Mouse (Mus musculus): Measurements from ENCODE around the gene Pdgfb. TPM values are rescaled to one million over a fixed set of nuclear protein-coding genes. Genes with fewer than 3 reads are reported as not detected.
A peak's percentile ranks its signal among the peaks of the same experiment; 100 is the strongest.

Pdgfb gene
- polyA plus RNA-seq, 1 experiment from 2014 or later: 7.0 TPM

GRCm38 (mm10) chr15:80031133-80031532 is 16.4 kb upstream of the Pdgfb start:
- no peaks in the 10 kb centered on the region for H3K36me3 ChIP-seq
- H3K4me3 ChIP-seq (replicated peaks): no peak overlapping the region
- no peak for ATAC-seq (ENCODE audit: low FRiP score)
- H3K9ac ChIP-seq (replicated peaks): no peak overlapping the region
- H3K27me3 ChIP-seq (replicated peaks): no peaks in the 10 kb centered on the region
- no peak overlapping the region for H3K27ac ChIP-seq (replicated peaks)
- WGBS: 83% methylated on average over 4 of the region's 4 CpGs
- no peaks in the 10 kb centered on the region for H3K4me1 ChIP-seq
- no peaks in the 10 kb centered on the region for H3K9me3 ChIP-seq (replicated peaks)
- H3K4me2 ChIP-seq: no peak overlapping the region

GRCm38 (mm10) chr15:80030399-80030798 is 15.6 kb upstream of the Pdgfb start:
- H3K36me3 ChIP-seq: no peaks in the 10 kb centered on the region
- no peak overlapping the region for H3K27ac ChIP-seq (replicated peaks)
- 94% methylated on average over 10 of the region's 10 CpGs for WGBS
- H3K27me3 ChIP-seq (replicated peaks): no peaks in the 10 kb centered on the region
- H3K9ac ChIP-seq (replicated peaks): no peak overlapping the region
- ATAC-seq (ENCODE audit: low FRiP score): no peak
- H3K9me3 ChIP-seq (replicated peaks): no peaks in the 10 kb centered on the region
- no peak overlapping the region for H3K4me3 ChIP-seq (replicated peaks)
- H3K4me2 ChIP-seq: no peak overlapping the region
- peaks cover 3% of the 10 kb centered on the region; the same call in 1 of the 2 replicates for H3K4me1 ChIP-seq

DNA sequence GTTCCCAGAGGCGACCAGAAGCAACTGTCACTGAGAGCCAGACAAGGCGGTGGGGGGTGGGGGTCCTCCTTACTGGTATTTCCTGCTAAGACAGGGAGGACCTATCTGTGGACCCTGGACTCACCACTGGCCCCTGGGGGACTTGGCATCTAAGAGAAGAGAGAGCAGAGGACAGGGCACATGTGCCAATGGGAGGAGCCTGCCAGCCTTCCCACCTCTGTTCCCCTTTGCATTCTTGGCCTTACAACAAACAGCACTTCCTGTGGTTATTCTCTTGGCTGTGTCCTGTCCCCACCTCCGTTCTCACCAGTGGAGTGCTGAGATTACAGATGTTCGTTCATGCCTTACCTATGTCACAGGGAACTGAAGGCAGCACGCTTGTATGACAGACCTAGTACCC is 14.1 kb upstream of the Pdgfb start:
- no peak overlapping the region for H3K27ac ChIP-seq (replicated peaks)
- H3K4me2 ChIP-seq: no peak overlapping the region
- no peaks in the 10 kb centered on the region for H3K27me3 ChIP-seq (replicated peaks)
- H3K36me3 ChIP-seq: no peaks in the 10 kb centered on the region
- ATAC-seq (ENCODE audit: low FRiP score): no peak
- no peak overlapping the region for H3K9ac ChIP-seq (replicated peaks)
- no peak overlapping the region for H3K4me3 ChIP-seq (replicated peaks)
- 78% methylated on average over 5 of the region's 5 CpGs for WGBS
- H3K9me3 ChIP-seq (replicated peaks): no peaks in the 10 kb centered on the region
- H3K4me1 ChIP-seq: peaks cover 16% of the 10 kb centered on the region

DNA sequence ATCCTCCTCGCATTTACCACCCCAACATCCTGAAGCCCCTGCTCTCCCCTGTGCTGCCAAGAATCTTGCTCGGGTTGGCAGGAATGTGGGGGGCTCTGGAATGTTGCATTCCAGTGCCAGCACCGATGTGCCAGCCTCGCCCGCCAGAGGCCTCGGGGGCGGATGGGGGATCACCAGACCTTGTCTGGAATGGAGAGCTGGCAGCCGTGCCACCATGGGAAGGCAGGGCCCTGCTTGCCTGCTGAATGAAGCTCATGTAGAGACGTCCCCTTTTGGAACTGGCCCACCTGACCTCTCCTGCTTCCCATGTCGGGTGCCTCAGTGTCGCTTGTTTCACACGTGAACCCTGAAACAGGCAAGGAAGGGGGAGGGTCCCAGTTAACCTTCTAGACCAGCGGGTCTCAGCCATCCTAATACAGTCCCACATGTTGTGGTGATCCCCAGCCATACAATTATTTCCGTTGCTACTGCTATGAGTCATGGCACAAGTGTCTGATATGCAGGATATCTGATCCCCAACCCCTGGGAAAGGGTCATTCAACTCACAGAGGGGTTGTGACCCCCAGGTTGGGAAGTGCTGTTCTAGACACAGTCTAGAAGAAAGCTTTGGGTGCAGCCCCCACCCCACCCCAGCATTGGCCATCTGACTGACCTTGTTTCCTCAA is 12.0 kb upstream of the Pdgfb start:
- Histone ChIP-seq H3K4me2 (no peak overlapping the region), H3K27me3 (replicated peaks) (no peaks in the 10 kb centered on the region), H3K4me1 (peaks cover 16% of the 10 kb centered on the region), H3K9me3 (replicated peaks) (no peaks in the 10 kb centered on the region), H3K27ac (replicated peaks) (no peak overlapping the region), H3K4me3 (replicated peaks) (no peak overlapping the region), H3K9ac (replicated peaks) (no peak overlapping the region), H3K36me3 (no peaks in the 10 kb centered on the region)
- 78% methylated on average over 14 of the region's 14 CpGs for WGBS
- no peak for ATAC-seq (ENCODE audit: low FRiP score)

DNA sequence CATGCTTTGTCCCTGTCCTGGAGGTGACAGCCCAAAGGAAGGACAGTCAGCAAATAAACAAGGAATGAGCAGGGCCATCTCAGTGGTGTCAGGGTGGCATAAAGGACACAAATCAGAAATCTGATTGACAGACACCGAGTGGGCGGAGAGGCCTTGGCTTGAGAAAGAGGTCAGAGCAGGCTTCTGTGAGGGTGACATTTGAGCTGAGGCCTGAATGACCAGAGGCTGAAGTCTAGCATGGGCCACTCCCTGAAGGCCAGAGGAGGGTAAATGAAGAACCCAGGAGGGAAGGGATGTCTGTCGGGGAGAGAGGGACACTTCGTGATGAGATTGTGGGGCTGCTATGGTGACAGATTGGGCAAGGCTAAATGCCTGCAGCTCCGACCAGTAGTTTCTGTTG is 11.3 kb upstream of the Pdgfb start:
- no peaks in the 10 kb centered on the region for H3K36me3 ChIP-seq
- no peak overlapping the region for H3K9ac ChIP-seq (replicated peaks)
- H3K27ac ChIP-seq (replicated peaks): no peak overlapping the region
- no peak for ATAC-seq (ENCODE audit: low FRiP score)
- H3K4me1 ChIP-seq: peaks cover 16% of the 10 kb centered on the region
- H3K4me3 ChIP-seq (replicated peaks): no peak overlapping the region
- H3K27me3 ChIP-seq (replicated peaks): no peaks in the 10 kb centered on the region
- no peak overlapping the region for H3K4me2 ChIP-seq
- no peaks in the 10 kb centered on the region for H3K9me3 ChIP-seq (replicated peaks)
- 81% methylated on average over 5 of the region's 5 CpGs for WGBS

DNA sequence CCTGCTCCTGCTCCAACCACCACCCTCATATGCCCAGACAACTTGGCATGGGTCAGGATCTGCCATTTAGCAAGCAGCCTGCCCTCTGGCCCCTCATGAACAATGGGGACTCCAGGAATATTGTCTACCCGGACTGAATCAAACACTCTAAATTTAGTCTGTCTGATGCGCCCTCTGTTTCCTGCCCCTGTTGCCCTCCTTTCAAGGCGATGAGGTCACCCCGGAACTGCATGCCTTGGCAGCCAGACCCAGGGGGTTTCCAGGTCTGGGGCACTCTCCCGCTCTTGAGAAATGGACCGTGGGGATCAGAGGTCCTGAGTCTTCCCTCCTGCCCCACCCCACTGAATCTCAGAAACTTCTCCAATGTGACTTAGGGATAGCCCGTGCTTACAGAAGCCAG is 10.8 kb upstream of the Pdgfb start:
- no peak for ATAC-seq (ENCODE audit: low FRiP score)
- Histone ChIP-seq H3K9me3 (replicated peaks) (no peaks in the 10 kb centered on the region), H3K27ac (replicated peaks) (no peak overlapping the region), H3K4me3 (replicated peaks) (no peak overlapping the region), H3K36me3 (no peaks in the 10 kb centered on the region), H3K4me1 (peaks cover 16% of the 10 kb centered on the region), H3K4me2 (no peak overlapping the region), H3K27me3 (replicated peaks) (no peaks in the 10 kb centered on the region), H3K9ac (replicated peaks) (no peak overlapping the region)
- WGBS: 63% methylated on average over 7 of the region's 7 CpGs

GRCm38 (mm10) chr15:80024331-80025313 is 9.8 kb upstream of the Pdgfb start:
- Histone ChIP-seq H3K9me3 (replicated peaks) (no peaks in the 10 kb centered on the region), H3K27ac (replicated peaks) (no peak overlapping the region), H3K36me3 (no peaks in the 10 kb centered on the region), H3K9ac (replicated peaks) (no peak overlapping the region), H3K4me1 (peaks cover 16% of the 10 kb centered on the region), H3K4me3 (replicated peaks) (no peak overlapping the region), H3K27me3 (replicated peaks) (no peaks in the 10 kb centered on the region), H3K4me2 (no peak overlapping the region)
- no peak for ATAC-seq (ENCODE audit: low FRiP score)
- 50% methylated on average over 11 of the region's 11 CpGs for WGBS

GRCm38 (mm10) chr15:80020516-80020915 is 5.7 kb upstream of the Pdgfb start:
- H3K9me3 ChIP-seq (replicated peaks): no peaks in the 10 kb centered on the region
- no peak overlapping the region for H3K4me2 ChIP-seq
- 73% methylated on average over 4 of the region's 4 CpGs for WGBS
- no peaks in the 10 kb centered on the region for H3K36me3 ChIP-seq
- H3K27ac ChIP-seq (replicated peaks): no peak overlapping the region
- H3K4me3 ChIP-seq (replicated peaks): no peak overlapping the region
- H3K4me1 ChIP-seq: peaks cover 18% of the 10 kb centered on the region
- peaks cover 16% of the 10 kb centered on the region for H3K27me3 ChIP-seq (replicated peaks)
- no peak overlapping the region for H3K9ac ChIP-seq (replicated peaks)
- ATAC-seq (ENCODE audit: low FRiP score): no peak

DNA sequence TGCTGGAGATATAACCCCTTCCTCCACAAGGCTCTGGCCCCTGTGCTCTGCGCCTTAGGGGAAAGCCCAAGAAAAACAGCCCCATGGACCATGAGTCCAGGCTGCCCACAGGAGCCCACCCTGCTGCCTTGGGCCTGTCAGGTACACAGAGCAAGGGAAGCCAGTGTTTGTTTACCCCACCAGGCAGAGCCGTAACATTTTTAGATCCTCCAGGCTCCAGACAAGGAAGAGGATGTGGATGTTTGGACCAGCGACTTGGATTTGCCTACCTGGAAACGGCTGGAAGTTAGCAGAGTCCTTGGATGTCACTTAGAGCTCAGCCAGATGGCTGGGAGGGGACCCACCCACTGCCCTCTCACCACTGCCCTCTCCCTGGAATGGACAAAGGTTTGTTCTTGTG is 4.8 kb upstream of the Pdgfb start:
- H3K4me1 ChIP-seq: peaks cover 18% of the 10 kb centered on the region
- H3K9ac ChIP-seq (replicated peaks): no peak overlapping the region
- no peak for ATAC-seq (ENCODE audit: low FRiP score)
- H3K36me3 ChIP-seq: no peaks in the 10 kb centered on the region
- peaks cover 25% of the 10 kb centered on the region for H3K27me3 ChIP-seq (replicated peaks)
- no peak overlapping the region for H3K4me3 ChIP-seq (replicated peaks)
- no peak overlapping the region for H3K4me2 ChIP-seq
- WGBS: 71% methylated on average over 4 of the region's 4 CpGs
- H3K27ac ChIP-seq (replicated peaks): peak overlapping the region; percentile 13; the same call in 1 of the 2 replicates
- H3K9me3 ChIP-seq (replicated peaks): no peaks in the 10 kb centered on the region

- H3K27ac ChIP-seq (replicated peaks): peak overlapping the region; percentile 13; the same call in 1 of the 2 replicates
- no peak for ATAC-seq (ENCODE audit: low FRiP score)
- peaks cover 29% of the 10 kb centered on the region for H3K27me3 ChIP-seq (replicated peaks)
- peaks cover 18% of the 10 kb centered on the region for H3K4me1 ChIP-seq
- H3K4me2 ChIP-seq: no peak overlapping the region
- H3K4me3 ChIP-seq (replicated peaks): no peak overlapping the region
- 79% methylated on average over 7 of the region's 7 CpGs for WGBS
- H3K9me3 ChIP-seq (replicated peaks): no peaks in the 10 kb centered on the region
- H3K36me3 ChIP-seq: no peaks in the 10 kb centered on the region
- H3K9ac ChIP-seq (replicated peaks): no peak overlapping the region
Measured at GRCm38 (mm10) chr15:80019220-80019619, 4.4 kb upstream of the Pdgfb start.

DNA sequence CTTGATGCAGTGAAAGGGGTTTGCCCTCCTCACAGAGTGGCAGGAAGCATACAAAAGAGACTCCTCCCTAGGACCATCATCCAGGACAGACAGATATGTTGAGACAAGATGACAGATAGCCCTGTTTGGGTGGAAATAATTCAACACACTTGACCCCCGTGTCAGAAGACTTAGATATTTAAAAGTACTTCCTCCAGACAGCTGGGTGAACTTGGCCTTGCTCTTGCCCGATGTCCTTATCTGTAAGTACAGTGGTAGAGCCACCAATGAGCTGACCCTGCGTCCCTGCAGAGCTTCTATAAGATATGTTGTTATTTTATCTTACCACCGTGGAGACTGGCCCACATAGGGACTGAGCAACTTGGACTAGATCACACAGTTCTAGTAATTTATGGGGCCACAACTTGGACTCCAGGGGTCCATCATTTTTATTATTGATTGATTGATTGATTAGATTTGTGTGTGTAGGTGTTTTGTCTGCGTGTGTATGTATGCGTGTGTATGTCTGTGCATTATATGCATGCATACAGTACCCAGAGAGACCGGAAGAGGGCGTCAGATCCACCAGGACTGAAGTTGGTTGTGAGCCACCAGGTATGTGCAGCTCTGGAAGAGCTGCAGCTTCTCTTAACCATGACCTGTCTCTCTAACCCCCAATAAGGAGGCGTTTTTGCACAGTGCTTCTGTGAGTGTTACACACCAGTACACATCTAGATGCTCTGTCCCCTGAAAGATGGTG is 2.0 kb upstream of the Pdgfb start:
- Histone ChIP-seq H3K4me2 (no peak overlapping the region), H3K4me3 (replicated peaks) (no peak overlapping the region), H3K4me1 (peaks cover 39% of the 10 kb centered on the region), H3K9me3 (replicated peaks) (no peaks in the 10 kb centered on the region), H3K27me3 (replicated peaks) (peaks cover 37% of the 10 kb centered on the region), H3K36me3 (no peaks in the 10 kb centered on the region), H3K27ac (replicated peaks) (no peak overlapping the region), H3K9ac (replicated peaks) (no peak overlapping the region)
- 91% methylated on average over 9 of the region's 9 CpGs for WGBS
- ATAC-seq (ENCODE audit: low FRiP score): no peak

Data from neural tube, embryonic 15.5 days (tissue).